Comparison of ENCODE assay signal across 22 mouse cellular contexts in genomic region chr17:56681791-56682190, GRCm38 (mm10). TPM values are rescaled to one million over a fixed set of nuclear protein-coding genes. Genes with fewer than 3 reads are reported as not detected.
DNase-seq lines count a peak whose midpoint lies in the region; ATAC-seq and TF ChIP-seq lines count a peak whose summit lies in the region.
"Had no signal": no experiment of that assay in that cellular context is flagged by ENCODE, and none has a peak within 500 bp of the region (broad histone marks: within the 10 kb centered on the region; RNA-seq: fewer than 3 reads in every experiment).

No protein-coding gene starts in this region.

- H3K27me3 ChIP-seq in neural tube, embryonic 12.5 days (replicated peaks) = no peaks in the 10 kb centered on the region
- H3K27me3 ChIP-seq in neural tube, embryonic 15.5 days (replicated peaks) = no peaks in the 10 kb centered on the region
- no peaks in the 10 kb centered on the region for H3K27me3 ChIP-seq in kidney, adult 2 months (replicated peaks; ENCODE audit: control insufficient read depth, insufficient read depth, low read length)
- H3K27me3 ChIP-seq: embryonic facial prominence, embryonic 15.5 days; heart, embryonic 13.5 days; stomach, embryonic 15.5 days had no signal

- no peaks in the 10 kb centered on the region for H3K9me3 ChIP-seq in neural tube, embryonic 12.5 days
- H3K9me3 ChIP-seq in neural tube, embryonic 15.5 days (replicated peaks) = no peaks in the 10 kb centered on the region
- H3K9me3 ChIP-seq: embryonic facial prominence, embryonic 15.5 days; heart, embryonic 13.5 days; stomach, embryonic 15.5 days had no signal

- H3K9ac ChIP-seq in neural tube, embryonic 12.5 days = 0 out of 2 replicates have a peak overlapping the region, but pooled peaks have one; percentile 3
- no peak overlapping the region for H3K9ac ChIP-seq in neural tube, embryonic 15.5 days (replicated peaks)
- H3K9ac ChIP-seq: embryonic facial prominence, embryonic 15.5 days; stomach, embryonic 15.5 days had no signal

- intact Hi-C loops in gastrocnemius, adult 2 months (cut with DNase I) = no loop called here

- WGBS in neural tube, embryonic 12.5 days = 88% methylated on average over 4 of the region's 4 CpGs
- WGBS in neural tube, embryonic 15.5 days = 88% methylated on average over 4 of the region's 4 CpGs
- WGBS in kidney, adult 2 months = 66% methylated on average over 4 of the region's 4 CpGs

- peaks cover 76% of the 10 kb centered on the region for H3K36me3 ChIP-seq in neural tube, embryonic 12.5 days
- H3K36me3 ChIP-seq in neural tube, embryonic 15.5 days = peaks cover 41% of the 10 kb centered on the region
- no peaks in the 10 kb centered on the region for H3K36me3 ChIP-seq in kidney, adult 2 months (ENCODE audit: control insufficient read depth, insufficient read depth, low read length)

- TF ChIP-seq CTCF in gastrocnemius, adult 2 months (IDR thresholded peaks at IDR 0.05) = no peak
- TF ChIP-seq CTCF in kidney, adult 2 months (conservative IDR thresholded peaks at IDR 0.05; ENCODE audit: insufficient read depth, insufficient read length, low read depth, low read length) = no peak

- no peak for TF ChIP-seq POLR2A in kidney, adult 2 months (IDR thresholded peaks at IDR 0.05; ENCODE audit: low read depth, low read length)

- ATAC-seq in neural tube, embryonic 12.5 days (ENCODE audit: low FRiP score, low read depth) = no peak
- no peak for ATAC-seq in neural tube, embryonic 15.5 days (ENCODE audit: low FRiP score)
- ATAC-seq: forebrain, embryonic 14.5 days; hindbrain, postnatal 0 days; intestine, embryonic 16.5 days had no signal

- peak overlapping the region; percentile 72 for H3K27ac ChIP-seq in gastrocnemius, adult 2 months
- H3K27ac ChIP-seq in neural tube, embryonic 12.5 days = no peak overlapping the region
- H3K27ac ChIP-seq in neural tube, embryonic 15.5 days (replicated peaks) = no peak overlapping the region
- no peak overlapping the region for H3K27ac ChIP-seq in kidney, adult 2 months (ENCODE audit: insufficient read depth, low read depth, low read length)
- H3K27ac ChIP-seq: embryonic facial prominence, embryonic 15.5 days; hindbrain, postnatal 0 days; stomach, embryonic 15.5 days had no signal

- peak; percentile 75 for DNase-seq in adrenal gland, adult 2 months
- no peak for DNase-seq in adrenal gland, postnatal 4 days (ENCODE audit: low spot score in 2 of 2)
- peak; percentile 56 for DNase-seq in gastrocnemius, adult 2 months
- no peak for DNase-seq in gastrocnemius, postnatal 10 days
- no peak for DNase-seq in kidney, adult 2 months
- DNase-seq: gastrocnemius, postnatal 14 days; heart, adult 18-20 months; heart, postnatal 14 days; kidney, postnatal 25 days; lung, postnatal 4 days; midbrain, embryonic 14.5 days; thymus, adult 2 months; thymus, postnatal 4 days had no signal

- H3K4me2 ChIP-seq in neural tube, embryonic 12.5 days (replicated peaks) = no peak overlapping the region
- H3K4me2 ChIP-seq in neural tube, embryonic 15.5 days = no peak overlapping the region
- H3K4me2 ChIP-seq: embryonic facial prominence, embryonic 15.5 days; heart, embryonic 13.5 days; stomach, embryonic 15.5 days had no signal

- peaks cover 9% of the 10 kb centered on the region for H3K4me1 ChIP-seq in neural tube, embryonic 12.5 days
- peaks cover 25% of the 10 kb centered on the region for H3K4me1 ChIP-seq in neural tube, embryonic 15.5 days
- peaks cover 3% of the 10 kb centered on the region; the same call in 1 of the 2 replicates for H3K4me1 ChIP-seq in kidney, adult 2 months (ENCODE audit: control insufficient read depth, insufficient read depth, low read length)

- H3K4me3 ChIP-seq in gastrocnemius, adult 2 months = no peak overlapping the region
- no peak overlapping the region for H3K4me3 ChIP-seq in neural tube, embryonic 12.5 days
- H3K4me3 ChIP-seq in neural tube, embryonic 15.5 days (replicated peaks) = no peak overlapping the region
- no peak overlapping the region for H3K4me3 ChIP-seq in kidney, adult 2 months (ENCODE audit: insufficient read depth, low read depth, low read length)
- H3K4me3 ChIP-seq: embryonic facial prominence, embryonic 15.5 days; heart, embryonic 13.5 days; stomach, embryonic 15.5 days had no signal

RNA-seq across cellular contexts. Expression of gene Ranbp3, which starts 8.7 kb away (rescaled TPM):
- total RNA-seq in adrenal gland, adult 2 months (2021) = 10 to 100 TPM; 64.3 to 77.8 TPM
- polyA plus RNA-seq in adrenal gland, adult 2 months (2012; rRNA removed) = 82.4 and 97.1 TPM in 2 replicates
- 10 to 100 TPM; 88.1 to 89.6 TPM for total RNA-seq in adrenal gland, postnatal 4 days (2021)
- total RNA-seq in gastrocnemius, adult 2 months (2021) = 10 to 100 TPM; 39.2 to 41.3 TPM
- 10 to 100 TPM; 38.5 to 46.3 TPM for total RNA-seq in gastrocnemius, postnatal 10 days (2021)
- 105 and 106 TPM in 2 replicates for polyA plus RNA-seq in neural tube, embryonic 12.5 days (2016; fragmentation: Nextera tagmentation; extraction: Ambion mirVana)
- 94.2 and 95.4 TPM in 2 replicates for polyA plus RNA-seq in neural tube, embryonic 15.5 days (2015; fragmentation: Nextera tagmentation; extraction: Ambion mirVana)
- 48.7 and 58.8 TPM in 2 replicates for polyA plus RNA-seq in kidney, adult 2 months (2012; rRNA removed)

RNA-seq across cellular contexts. Expression of gene Ndufa11, which starts 35.8 kb away (rescaled TPM):
- total RNA-seq in adrenal gland, adult 2 months (2021) = 100 to 1,000 TPM; 263 to 339 TPM
- 862 and 877 TPM in 2 replicates for polyA plus RNA-seq in adrenal gland, adult 2 months (2012; rRNA removed)
- total RNA-seq in adrenal gland, postnatal 4 days (2021) = 100 to 1,000 TPM; 244 to 256 TPM
- 100 to 1,000 TPM; 390 to 523 TPM for total RNA-seq in gastrocnemius, adult 2 months (2021)
- 100 to 1,000 TPM; 377 to 422 TPM for total RNA-seq in gastrocnemius, postnatal 10 days (2021)
- 404 and 428 TPM in 2 replicates for polyA plus RNA-seq in neural tube, embryonic 12.5 days (2016; fragmentation: Nextera tagmentation; extraction: Ambion mirVana)
- polyA plus RNA-seq in neural tube, embryonic 15.5 days (2015; fragmentation: Nextera tagmentation; extraction: Ambion mirVana) = 639 and 709 TPM in 2 replicates
- polyA plus RNA-seq in kidney, adult 2 months (2012; rRNA removed) = 897 and 907 TPM in 2 replicates

RNA-seq across cellular contexts. Expression of gene Vmac, which starts 36.0 kb away (rescaled TPM):
- total RNA-seq in adrenal gland, adult 2 months (2021) = 10 to 100 TPM; 26.8 to 31.6 TPM
- 50.2 and 57.3 TPM in 2 replicates for polyA plus RNA-seq in adrenal gland, adult 2 months (2012; rRNA removed)
- 10 to 100 TPM; 31.4 to 34.4 TPM for total RNA-seq in adrenal gland, postnatal 4 days (2021)
- 1 to 10 TPM; 1.7 to 2.6 TPM for total RNA-seq in gastrocnemius, adult 2 months (2021)
- 1 to 10 TPM; 6.6 to 7.0 TPM for total RNA-seq in gastrocnemius, postnatal 10 days (2021)
- 15.0 and 16.3 TPM in 2 replicates for polyA plus RNA-seq in neural tube, embryonic 12.5 days (2016; fragmentation: Nextera tagmentation; extraction: Ambion mirVana)
- 13.8 and 18.1 TPM in 2 replicates for polyA plus RNA-seq in neural tube, embryonic 15.5 days (2015; fragmentation: Nextera tagmentation; extraction: Ambion mirVana)
- 32.8 and 33.0 TPM in 2 replicates for polyA plus RNA-seq in kidney, adult 2 months (2012; rRNA removed)

RNA-seq across cellular contexts. Expression of gene Catsperd, which starts 53.8 kb away (rescaled TPM):
- total RNA-seq in adrenal gland, adult 2 months (2021) = 1 to 10 TPM; 1.1 to 6.6 TPM
- 1.4 and 1.9 TPM in 2 replicates for polyA plus RNA-seq in adrenal gland, adult 2 months (2012; rRNA removed)
- 1 to 10 TPM; 2.4 to 2.7 TPM for total RNA-seq in adrenal gland, postnatal 4 days (2021)
- total RNA-seq in gastrocnemius, adult 2 months (2021) = under 1 TPM in 1 of 2 experiments, not detected in 1; 0.11 TPM
- total RNA-seq in gastrocnemius, postnatal 10 days (2021) = under 1 TPM in 1 of 2 experiments, not detected in 1; 0.09 TPM
- polyA plus RNA-seq in neural tube, embryonic 12.5 days (2016; fragmentation: Nextera tagmentation; extraction: Ambion mirVana) = 0.93 and 1.5 TPM in 2 replicates
- polyA plus RNA-seq in neural tube, embryonic 15.5 days (2015; fragmentation: Nextera tagmentation; extraction: Ambion mirVana) = 1.4 and 1.6 TPM in 2 replicates
- polyA plus RNA-seq in kidney, adult 2 months (2012; rRNA removed) = 0.97 and 1.5 TPM in 2 replicates
- total RNA-seq: common myeloid progenitor, adult 5-6 weeks; gastrocnemius, postnatal 14 days; heart, postnatal 14 days had no signal

RNA-seq across cellular contexts. Expression of gene Lonp1, which starts 55.1 kb away (rescaled TPM):
- 100 to 1,000 TPM; 549 to 571 TPM for total RNA-seq in adrenal gland, adult 2 months (2021)
- 447 and 560 TPM in 2 replicates for polyA plus RNA-seq in adrenal gland, adult 2 months (2012; rRNA removed)
- total RNA-seq in adrenal gland, postnatal 4 days (2021) = 100 to 1,000 TPM; 306 to 318 TPM
- 10 to 100 TPM; 60.4 to 71.8 TPM for total RNA-seq in gastrocnemius, adult 2 months (2021)
- 10 to 100 TPM; 49.3 to 51.6 TPM for total RNA-seq in gastrocnemius, postnatal 10 days (2021)
- 53.7 and 54.3 TPM in 2 replicates for polyA plus RNA-seq in neural tube, embryonic 12.5 days (2016; fragmentation: Nextera tagmentation; extraction: Ambion mirVana)
- polyA plus RNA-seq in neural tube, embryonic 15.5 days (2015; fragmentation: Nextera tagmentation; extraction: Ambion mirVana) = 43.3 and 47.2 TPM in 2 replicates
- polyA plus RNA-seq in kidney, adult 2 months (2012; rRNA removed) = 123 and 128 TPM in 2 replicates

Comparison
In these comparisons a context has a peak if more than half of its experiments do, and no peak if none do; other contexts are left out.
1. DNase-seq: peak in adrenal gland, adult 2 months (single experiment) and gastrocnemius, adult 2 months (single experiment); none in adrenal gland, postnatal 4 days (0 of 2), gastrocnemius, postnatal 10 days (single experiment) and kidney, adult 2 months (single experiment).